Mouse (Mus musculus) testis, adult 2 months (tissue): ENCODE measurements around the gene H2-Q7. TPM values are rescaled to one million over a fixed set of nuclear protein-coding genes. Genes with fewer than 3 reads are reported as not detected.
A peak's percentile ranks its signal among the peaks of the same experiment; 100 is the strongest.
"Not testable (repeated sequence)": the region's sequence is repeated elsewhere in the genome, so short reads cannot be mapped to it uniquely, and the experiment has no call there.

ENCODE experiments used
- H3K27ac ChIP-seq: fragments of 200-500 bp; 2 replicates; pipeline ENCODE4 v1.5.1; 2012; ENCODE audit warnings: low read depth, low read length; ENCODE audit not compliant: control insufficient read depth, insufficient read depth
- H3K27me3 ChIP-seq: fragments of 200-500 bp; 2 replicates; pipeline ENCODE4 v1.6.1; 2012; ENCODE audit warnings: mild to moderate bottlenecking, low read length, moderate library complexity; ENCODE audit not compliant: control insufficient read depth, insufficient read depth
- H3K36me3 ChIP-seq: fragments of 200-500 bp; 2 replicates; pipeline ENCODE4 v1.6.1; 2012; ENCODE audit warnings: mild to moderate bottlenecking, low read length; ENCODE audit not compliant: control insufficient read depth, insufficient read depth
- H3K4me1 ChIP-seq: fragments of 200-500 bp; 2 replicates; pipeline ENCODE4 v1.6.1; 2012; ENCODE audit warnings: low read length; ENCODE audit not compliant: control insufficient read depth, insufficient read depth
- H3K4me3 ChIP-seq: fragments of 200-500 bp; 2 replicates; pipeline ENCODE4 v1.5.1; 2012; ENCODE audit warnings: low read depth, mild to moderate bottlenecking, low read length, moderate library complexity, mixed read lengths; ENCODE audit not compliant: control insufficient read depth
- CTCF ChIP-seq: fragments of 200-500 bp; IDR thresholded peaks from 2 replicates; pipeline ENCODE4 v1.5.1; 2012; ENCODE audit warnings: low read depth, mild to moderate bottlenecking, inconsistent platforms, low read length, moderate library complexity; ENCODE audit not compliant: control insufficient read depth, insufficient read depth, insufficient replicate concordance
- POLR2A ChIP-seq: fragments of 200-500 bp; IDR thresholded peaks from 2 replicates; pipeline ENCODE4 v1.6.1; 2012; ENCODE audit warnings: low read depth, mild to moderate bottlenecking, inconsistent platforms, low read length, moderate library complexity; ENCODE audit not compliant: control insufficient read depth
- polyA plus RNA-seq: library from polyadenylated mRNA; depleted of rRNA; stranded (reverse); fragments of >200 nt; gene quantifications from 2 replicates; pipeline ENCODE4 v1.2.3, GENCODE M21; 2012

The H2-Q7 gene
- polyA plus RNA-seq, 1 experiment: 4.9 TPM

GRCm38 (mm10) chr17:35465651-35466050, 26.7 kb downstream of the H2-Q7 start:
- H3K27ac ChIP-seq, H3K4me3 ChIP-seq, H3K27me3 ChIP-seq, H3K4me1 ChIP-seq, H3K36me3 ChIP-seq: not testable (repeated sequence)
- peak; percentile 82 for TF ChIP-seq CTCF

- H3K27ac ChIP-seq, H3K4me1 ChIP-seq, H3K36me3 ChIP-seq, H3K27me3 ChIP-seq, H3K4me3 ChIP-seq: not testable (repeated sequence)
These were observed 30.0 kb downstream of the H2-Q7 start for GRCm38 (mm10) chr17:35468936-35469335.

GRCm38 (mm10) chr17:35469842-35470751, 31.1 kb downstream of the H2-Q7 start, which contains the start of gene H2-Q10:
TSS of gene H2-Q10 (plus strand) at chr17:35470089.
- Histone ChIP-seq H3K36me3 (no peaks in the 10 kb centered on the region), H3K4me3 (peak within 1 kb of the TSS; percentile 5), H3K27ac (no peak within 1 kb of the TSS), H3K4me1 (peaks cover 3% of the 10 kb centered on the region), H3K27me3 (no peaks in the 10 kb centered on the region)
- TF ChIP-seq CTCF: no peak

- Histone ChIP-seq H3K4me1 (no peaks in the 10 kb centered on the region), H3K4me3 (no peak overlapping the region), H3K27ac (0 out of 2 replicates have a peak overlapping the region, but pooled peaks have one; percentile 4), H3K27me3 (no peaks in the 10 kb centered on the region), H3K36me3 (no peaks in the 10 kb centered on the region)
- TF ChIP-seq POLR2A (no peak), CTCF (peak; percentile 88)
These were observed 45.1 kb downstream of the H2-Q7 start for GRCm38 (mm10) chr17:35484066-35484465.

- Histone ChIP-seq H3K36me3 (no peaks in the 10 kb centered on the region), H3K4me3 (no peak overlapping the region), H3K27ac (no peak overlapping the region), H3K27me3 (no peaks in the 10 kb centered on the region), H3K4me1 (no peaks in the 10 kb centered on the region)
- TF ChIP-seq CTCF (no peak), POLR2A (no peak)
These were observed 46.7 kb downstream of the H2-Q7 start for GRCm38 (mm10) chr17:35485702-35486101.

GRCm38 (mm10) chr17:35486726-35487125, 47.8 kb downstream of the H2-Q7 start:
- Histone ChIP-seq H3K4me1 (no peaks in the 10 kb centered on the region), H3K4me3 (no peak overlapping the region), H3K27me3 (no peaks in the 10 kb centered on the region), H3K27ac (no peak overlapping the region), H3K36me3 (no peaks in the 10 kb centered on the region)
- TF ChIP-seq CTCF (no peak), POLR2A (no peak)

- H3K27ac ChIP-seq: no peak overlapping the region
These were observed 49.1 kb downstream of the H2-Q7 start for GRCm38 (mm10) chr17:35488041-35488440.

More at GRCm38 (mm10) chr17:35488041-35488440, 49.1 kb downstream of the H2-Q7 start:
- H3K36me3 ChIP-seq: no peaks in the 10 kb centered on the region
- TF ChIP-seq CTCF: no peak
- no peak for TF ChIP-seq POLR2A
- no peak overlapping the region for H3K4me3 ChIP-seq
- H3K27me3 ChIP-seq: no peaks in the 10 kb centered on the region
- H3K4me1 ChIP-seq: no peaks in the 10 kb centered on the region
